Mouse (Mus musculus) hindbrain, embryonic 13.5 days (tissue): ENCODE measurements around the gene C130074G19Rik. TPM values are rescaled to one million over a fixed set of nuclear protein-coding genes. Genes with fewer than 3 reads are reported as not detected.

ENCODE experiments used
- ATAC-seq: fragments of 200-750 bp; cut with Nextera tagmentation; 2 replicates; pipeline ENCODE4 v1.8.0; 2017; ENCODE audit warnings: moderate TSS enrichment; ENCODE audit not compliant: low FRiP score
- H3K27ac ChIP-seq: fragments of 300-500 bp; sonication (generic); 2 replicates; pipeline ENCODE4 v1.5.1; 2015; ENCODE audit warnings: inconsistent platforms, mild to moderate bottlenecking, moderate library complexity
- H3K27me3 ChIP-seq: fragments of 300-500 bp; sonication (generic); 2 replicates; pipeline ENCODE4 v1.6.1; 2015; ENCODE audit warnings: mild to moderate bottlenecking, inconsistent platforms
- H3K36me3 ChIP-seq: fragments of 300-500 bp; sonication (generic); 2 replicates; pipeline ENCODE4 v1.6.1; 2015; ENCODE audit warnings: mild to moderate bottlenecking, inconsistent platforms
- H3K4me1 ChIP-seq: fragments of 300-500 bp; sonication (generic); replicated peaks from 2 replicates; pipeline ENCODE4 v1.6.1; 2015; ENCODE audit warnings: inconsistent platforms
- H3K4me2 ChIP-seq: fragments of 300-500 bp; sonication (generic); 2 replicates; pipeline ENCODE4 v1.6.1; 2015; ENCODE audit warnings: inconsistent platforms, mild to moderate bottlenecking, moderate library complexity
- H3K4me3 ChIP-seq: fragments of 300-500 bp; sonication (generic); 2 replicates; pipeline ENCODE4 v1.5.1; 2015; ENCODE audit warnings: mild to moderate bottlenecking, inconsistent platforms
- H3K9ac ChIP-seq: fragments of 300-500 bp; sonication (generic); 2 replicates; pipeline ENCODE4 v1.6.1; 2015; ENCODE audit warnings: mild to moderate bottlenecking, inconsistent platforms
- H3K9me3 ChIP-seq: fragments of 300-500 bp; sonication (generic); 2 replicates; pipeline ENCODE4 v1.6.1; 2016; ENCODE audit warnings: inconsistent platforms
- WGBS: fragments of 180-500 bp; shearing (Covaris S2); methylation state at CpG from one replicate; pipeline ENCODE4 v1.1.7; 2015; 5-methylcytosine and 5-hydroxymethylcytosine counted together
- microRNA counts: library from miRNA; unstranded; fragments of <30 nt; microRNA quantifications from one replicate; lab custom pipeline; 2016
- microRNA-seq: library from miRNA; unstranded; fragments of <30 nt; microRNA quantifications from one replicate; pipeline ENCODE4, GENCODE M21; 2016
- polyA plus RNA-seq: library from polyadenylated mRNA; unstranded; fragments of >200 nt; fragmentation: Nextera tagmentation; extraction: Ambion mirVana; gene quantifications from 2 replicates; pipeline ENCODE4 v1.2.1, GENCODE M21; 2015

C130074G19Rik gene
- polyA plus RNA-seq, 1 experiment from 2014 or later, result 1.1 TPM

DNA sequence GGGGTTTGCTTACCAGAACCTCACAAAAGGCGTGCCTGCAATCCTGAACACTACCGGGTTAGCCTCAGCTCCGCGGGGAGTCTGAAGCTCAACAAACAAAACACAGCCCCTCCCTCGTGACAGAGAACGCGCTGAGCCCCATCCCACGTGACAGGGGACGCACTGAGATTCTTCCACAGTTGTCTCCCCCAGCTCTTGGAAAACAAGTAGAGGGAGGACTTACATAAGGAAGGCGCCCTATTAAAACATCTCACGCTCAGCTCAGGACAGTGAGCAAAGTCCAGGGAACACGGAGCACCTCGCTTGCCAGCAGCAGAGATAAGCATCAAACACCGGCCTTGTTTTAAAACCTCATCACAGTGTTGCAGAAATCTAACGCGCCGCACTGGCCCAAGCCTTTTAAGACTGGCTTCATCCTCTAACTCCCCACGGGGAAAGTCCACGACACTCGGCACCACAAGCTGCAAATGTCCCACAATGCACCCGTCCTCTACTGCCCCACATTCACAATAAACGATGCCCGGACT lies 55.8 kb downstream of the C130074G19Rik start:
- Histone ChIP-seq H3K4me2 (peak overlapping the region; percentile 45), H3K36me3 (peaks cover 29% of the 10 kb centered on the region), H3K27ac (peak overlapping the region; percentile 48), H3K9ac (peak overlapping the region; percentile 46), H3K4me1 (peaks cover 30% of the 10 kb centered on the region), H3K4me3 (peak overlapping the region; percentile 21), H3K9me3 (no peaks in the 10 kb centered on the region), H3K27me3 (0 out of 2 replicates have a peak, but pooled peaks cover 4% of the 10 kb centered on the region)
- WGBS, result 28% methylated on average over 23 of the region's 23 CpGs
- no peak for ATAC-seq

DNA sequence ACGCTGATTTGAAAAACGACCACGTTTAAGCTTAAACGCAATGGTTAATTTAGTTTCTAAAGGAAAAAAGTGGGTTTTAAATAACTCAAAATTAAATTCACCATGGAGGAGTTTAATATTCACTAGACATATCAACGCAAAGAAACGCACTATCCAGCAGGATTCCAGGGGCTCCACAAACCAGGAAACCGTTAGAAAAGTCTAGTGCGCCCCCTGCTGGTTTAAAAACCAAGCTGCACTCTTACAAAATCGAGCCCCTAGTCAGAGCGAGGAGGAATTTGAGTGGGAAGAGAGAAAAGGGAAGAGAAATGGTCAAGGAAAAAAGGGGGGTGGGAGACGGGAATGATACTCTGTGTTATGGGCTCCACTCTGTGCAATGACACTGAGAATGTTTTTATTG lies 57.9 kb downstream of the C130074G19Rik start:
- H3K4me1 ChIP-seq, result peaks cover 31% of the 10 kb centered on the region
- H3K9me3 ChIP-seq, result no peaks in the 10 kb centered on the region
- H3K36me3 ChIP-seq, result peaks cover 16% of the 10 kb centered on the region
- no peak overlapping the region for H3K27ac ChIP-seq
- ATAC-seq, result no peak
- whole genome bisulfite sequencing, result 24% methylated on average over 11 of the region's 11 CpGs
- H3K27me3 ChIP-seq, result 0 out of 2 replicates have a peak, but pooled peaks cover 4% of the 10 kb centered on the region
- no peak overlapping the region for H3K4me3 ChIP-seq
- H3K9ac ChIP-seq, result no peak overlapping the region
- peak overlapping the region; percentile 32; the same call in 1 of the 2 replicates for H3K4me2 ChIP-seq

DNA sequence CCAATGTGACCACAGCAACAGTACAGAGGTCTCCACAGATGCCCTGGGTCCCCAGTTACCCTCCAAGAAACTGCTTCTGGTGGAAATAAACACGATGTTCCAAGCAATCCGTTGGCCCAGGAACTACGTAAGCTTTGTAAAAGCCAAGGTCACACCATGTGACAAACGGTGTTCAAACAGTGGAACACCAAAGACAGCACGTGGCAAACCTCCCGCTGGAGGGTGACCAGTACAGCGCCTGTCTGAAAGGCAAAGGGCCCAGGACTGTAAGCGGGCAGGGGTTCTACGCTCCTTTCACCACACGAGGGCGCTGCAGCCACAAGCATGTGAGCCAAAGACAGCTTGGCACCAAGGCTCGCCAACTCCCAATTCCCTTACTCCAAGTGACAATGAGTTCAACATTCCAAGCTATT lies 58.6 kb downstream of the C130074G19Rik start:
- H3K9ac ChIP-seq, result no peak overlapping the region
- peaks cover 31% of the 10 kb centered on the region for H3K4me1 ChIP-seq
- no peak overlapping the region for H3K4me3 ChIP-seq
- no peak overlapping the region for H3K27ac ChIP-seq
- 0 out of 2 replicates have a peak, but pooled peaks cover 4% of the 10 kb centered on the region for H3K27me3 ChIP-seq
- 4% methylated on average over 12 of the region's 12 CpGs for WGBS
- H3K4me2 ChIP-seq, result peak overlapping the region; percentile 32
- H3K9me3 ChIP-seq, result no peaks in the 10 kb centered on the region
- H3K36me3 ChIP-seq, result peaks cover 15% of the 10 kb centered on the region
- peak; percentile 84 for ATAC-seq

DNA sequence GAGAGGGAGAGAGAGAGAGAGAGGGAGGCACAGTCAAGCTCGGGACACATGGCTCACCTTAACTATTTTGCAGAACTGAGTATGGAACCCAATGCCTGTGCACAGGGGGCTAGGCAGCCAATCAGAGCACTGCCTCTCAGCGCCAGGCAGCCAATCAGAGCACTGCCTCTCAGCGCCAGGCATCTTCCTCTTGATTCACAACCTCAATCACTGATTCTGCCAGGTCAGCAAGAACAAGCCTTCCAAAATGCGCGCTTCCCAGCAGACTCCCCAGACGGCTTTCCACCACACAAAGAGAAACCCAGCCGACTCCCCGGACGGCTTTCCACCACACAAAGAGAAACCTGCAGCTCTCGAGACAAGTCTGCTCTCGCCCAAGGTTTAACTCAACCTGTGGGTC lies 60.3 kb downstream of the C130074G19Rik start:
- Histone ChIP-seq H3K27me3 (0 out of 2 replicates have a peak, but pooled peaks cover 4% of the 10 kb centered on the region), H3K4me3 (no peak overlapping the region), H3K9me3 (no peaks in the 10 kb centered on the region), H3K4me2 (peak overlapping the region; percentile 46), H3K4me1 (peaks cover 31% of the 10 kb centered on the region), H3K9ac (0 out of 2 replicates have a peak overlapping the region, but pooled peaks have one; percentile 51), H3K27ac (peak overlapping the region; percentile 23; the same call in 1 of the 2 replicates), H3K36me3 (peaks cover 29% of the 10 kb centered on the region)
- WGBS, result 17% methylated on average over 11 of the region's 11 CpGs
- ATAC-seq, result peak; percentile 53; the same call in 1 of the 2 replicates

MicroRNAs encoded within 50 kb of the gene (microRNA counts, 519-probe panel; counts per million panel counts)
- microRNA mmu-miR-1981 (lab: Ali Mortazavi, UCI), result 4,043 counts per million, percentile 63 among the panel's probes with 10 or more counts

Small RNAs within 50 kb of the gene (microRNA-seq; reads per million reads assigned to microRNA genes)
- gene Mir1981, result 52.1 reads per million, percentile 41 among the genes with 10 or more reads in this experiment

Other genes with a start within 250 kb of the C130074G19Rik start
- gene Hlx, start 150.6 kb downstream of the C130074G19Rik start, polyA plus RNA-seq, result 1.2 and 2.9 TPM in 2 replicates
- 0.09 and 0.17 TPM in 2 replicates for gene Marc1, start 71.9 kb downstream of the C130074G19Rik start, polyA plus RNA-seq
- gene Marc2, start 36.8 kb downstream of the C130074G19Rik start, polyA plus RNA-seq, result 110 and 119 TPM in 2 replicates
- gene Mark1, start 116.4 kb upstream of the C130074G19Rik start, polyA plus RNA-seq, result 12.7 and 13.3 TPM in 2 replicates